Mouse (Mus musculus): Measurements from ENCODE around the gene Hist1h4m. TPM values are rescaled to one million over a fixed set of nuclear protein-coding genes. Genes with fewer than 3 reads are reported as not detected.
"Not testable (repeated sequence)": the region's sequence is repeated elsewhere in the genome, so short reads cannot be mapped to it uniquely, and the experiment has no call there.

Hist1h4m gene
- polyA plus RNA-seq, 1 experiment from 2014 or later: not detected

- no peaks in the 10 kb centered on the region for H3K36me3 ChIP-seq (replicated peaks; ENCODE audit: control insufficient read depth, insufficient read depth, low read depth, low read length)
- DNase-seq (ENCODE audit: low spot score) (no peak), ATAC-seq (replicated peaks; ENCODE audit: insufficient number of reproducible peaks, low FRiP score, low TSS enrichment, low read depth) (no peak)
- H3K4me2 ChIP-seq (ENCODE audit: low read depth, low read length): no peak overlapping the region
- 0 out of 2 replicates have a peak overlapping the region, but pooled peaks have one; percentile 31 for H3K27ac ChIP-seq (replicated peaks; ENCODE audit: low read depth, low read length)
- H3K4me3 ChIP-seq (ENCODE audit: low read depth, low read length): no peak overlapping the region
- H3K9ac ChIP-seq (replicated peaks; ENCODE audit: low read length): no peak overlapping the region
- no peaks in the 10 kb centered on the region for H3K27me3 ChIP-seq (ENCODE audit: control insufficient read depth, insufficient read depth, low read length)
- H3K9me3 ChIP-seq (replicated peaks; ENCODE audit: control insufficient read depth, low read length): no peaks in the 10 kb centered on the region
- H3K4me1 ChIP-seq (ENCODE audit: control insufficient read depth, insufficient read depth, low read length): no peaks in the 10 kb centered on the region
- 88% methylated on average over 10 of the region's 10 CpGs for WGBS
Measured at GRCm38 (mm10) chr13:21830344-21830743, 18.8 kb downstream of the Hist1h4m start.

- not testable (repeated sequence) for H3K4me3 ChIP-seq (ENCODE audit: low read depth, low read length); H3K36me3 ChIP-seq (replicated peaks; ENCODE audit: control insufficient read depth, insufficient read depth, low read depth, low read length); H3K27ac ChIP-seq (replicated peaks; ENCODE audit: low read depth, low read length); H3K4me2 ChIP-seq (ENCODE audit: low read depth, low read length); H3K9ac ChIP-seq (replicated peaks; ENCODE audit: low read length); H3K9me3 ChIP-seq (replicated peaks; ENCODE audit: control insufficient read depth, low read length); DNase-seq (ENCODE audit: low spot score); H3K27me3 ChIP-seq (ENCODE audit: control insufficient read depth, insufficient read depth, low read length); H3K4me1 ChIP-seq (ENCODE audit: control insufficient read depth, insufficient read depth, low read length)
- under 1% methylated on average over 20 of the region's 58 CpGs for WGBS
- ATAC-seq (replicated peaks; ENCODE audit: insufficient number of reproducible peaks, low FRiP score, low TSS enrichment, low read depth): peak; percentile 87
Measured at GRCm38 (mm10) chr13:21831418-21832394, 20.2 kb downstream of the Hist1h4m start, which contains the start of gene Hist1h4n. TSS of gene Hist1h4n (minus strand) at chr13:21832196.

- DNase-seq (ENCODE audit: low spot score); H3K4me1 ChIP-seq (ENCODE audit: control insufficient read depth, insufficient read depth, low read length); H3K9ac ChIP-seq (replicated peaks; ENCODE audit: low read length): not testable (repeated sequence)
Measured at GRCm38 (mm10) chr13:21833461-21833860, 21.9 kb downstream of the Hist1h4m start, which contains the start of the genes Hist1h2ap and Hist1h2br. TSS of gene Hist1h2ap (minus strand) at chr13:21833507. TSS of gene Hist1h2br (plus strand) at chr13:21833743.

DNA sequence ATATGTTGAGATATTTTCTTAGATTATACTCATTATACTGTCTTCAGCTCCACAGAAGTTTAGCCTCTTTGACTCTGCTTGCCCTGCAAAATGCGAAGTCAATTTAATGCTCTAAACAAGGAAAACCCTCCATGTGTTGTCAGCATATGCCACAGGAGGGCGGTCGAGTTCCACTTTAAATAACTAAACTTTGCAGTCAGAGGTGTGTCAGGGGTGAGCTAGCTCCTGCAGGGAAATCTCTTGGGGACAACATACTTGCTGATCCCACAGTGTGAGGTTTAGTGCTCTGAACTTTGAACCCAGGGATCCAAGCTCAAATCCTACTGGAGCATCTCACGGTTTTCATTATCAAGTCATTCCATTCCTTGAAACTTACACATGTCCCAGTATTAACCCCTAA, 29.0 kb downstream of the Hist1h4m start:
- WGBS: no CpG with 5 or more reads among the region's 4 CpGs
- H3K4me3 ChIP-seq (ENCODE audit: low read depth, low read length); H3K9ac ChIP-seq (replicated peaks; ENCODE audit: low read length); H3K4me2 ChIP-seq (ENCODE audit: low read depth, low read length); DNase-seq (ENCODE audit: low spot score); H3K27me3 ChIP-seq (ENCODE audit: control insufficient read depth, insufficient read depth, low read length); H3K9me3 ChIP-seq (replicated peaks; ENCODE audit: control insufficient read depth, low read length); H3K36me3 ChIP-seq (replicated peaks; ENCODE audit: control insufficient read depth, insufficient read depth, low read depth, low read length); H3K27ac ChIP-seq (replicated peaks; ENCODE audit: low read depth, low read length); H3K4me1 ChIP-seq (ENCODE audit: control insufficient read depth, insufficient read depth, low read length): not testable (repeated sequence)
- peak; percentile 77 for ATAC-seq (replicated peaks; ENCODE audit: insufficient number of reproducible peaks, low FRiP score, low TSS enrichment, low read depth)

More at GRCm38 (mm10) chr13:21833461-21833860, 21.9 kb downstream of the Hist1h4m start, which contains the start of the genes Hist1h2ap and Hist1h2br:
- H3K4me3 ChIP-seq (ENCODE audit: low read depth, low read length); H3K27me3 ChIP-seq (ENCODE audit: control insufficient read depth, insufficient read depth, low read length); H3K9me3 ChIP-seq (replicated peaks; ENCODE audit: control insufficient read depth, low read length); H3K27ac ChIP-seq (replicated peaks; ENCODE audit: low read depth, low read length); H3K36me3 ChIP-seq (replicated peaks; ENCODE audit: control insufficient read depth, insufficient read depth, low read depth, low read length); H3K4me2 ChIP-seq (ENCODE audit: low read depth, low read length): not testable (repeated sequence)
- no CpG with 5 or more reads among the region's 24 CpGs for WGBS
- ATAC-seq (replicated peaks; ENCODE audit: insufficient number of reproducible peaks, low FRiP score, low TSS enrichment, low read depth): peak; percentile 94

DNA sequence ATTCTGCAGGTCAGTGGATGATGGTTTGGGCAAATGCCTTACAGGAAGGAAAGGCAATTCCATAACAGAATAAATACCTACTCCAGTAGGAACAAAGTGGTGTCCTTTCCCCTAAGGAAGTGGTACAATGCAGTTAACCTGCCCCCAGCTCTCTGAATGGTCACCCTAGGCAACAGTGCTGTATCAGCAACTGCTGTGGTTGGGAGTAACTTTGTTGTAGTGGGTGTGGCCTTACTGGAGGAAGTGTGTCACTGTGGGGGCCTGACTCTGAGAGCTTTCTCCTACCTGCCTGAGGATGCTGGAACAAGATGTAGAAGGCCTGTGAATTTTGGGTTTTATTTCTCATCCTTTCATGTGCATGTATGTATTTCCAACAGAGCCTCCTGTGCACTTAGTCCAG, 34.8 kb downstream of the Hist1h4m start:
- not testable (repeated sequence) for DNase-seq (ENCODE audit: low spot score); ATAC-seq (replicated peaks; ENCODE audit: insufficient number of reproducible peaks, low FRiP score, low TSS enrichment, low read depth); H3K9ac ChIP-seq (replicated peaks; ENCODE audit: low read length); H3K9me3 ChIP-seq (replicated peaks; ENCODE audit: control insufficient read depth, low read length); H3K4me2 ChIP-seq (ENCODE audit: low read depth, low read length); H3K27ac ChIP-seq (replicated peaks; ENCODE audit: low read depth, low read length); H3K36me3 ChIP-seq (replicated peaks; ENCODE audit: control insufficient read depth, insufficient read depth, low read depth, low read length); H3K4me1 ChIP-seq (ENCODE audit: control insufficient read depth, insufficient read depth, low read length); H3K4me3 ChIP-seq (ENCODE audit: low read depth, low read length); H3K27me3 ChIP-seq (ENCODE audit: control insufficient read depth, insufficient read depth, low read length)

DNA sequence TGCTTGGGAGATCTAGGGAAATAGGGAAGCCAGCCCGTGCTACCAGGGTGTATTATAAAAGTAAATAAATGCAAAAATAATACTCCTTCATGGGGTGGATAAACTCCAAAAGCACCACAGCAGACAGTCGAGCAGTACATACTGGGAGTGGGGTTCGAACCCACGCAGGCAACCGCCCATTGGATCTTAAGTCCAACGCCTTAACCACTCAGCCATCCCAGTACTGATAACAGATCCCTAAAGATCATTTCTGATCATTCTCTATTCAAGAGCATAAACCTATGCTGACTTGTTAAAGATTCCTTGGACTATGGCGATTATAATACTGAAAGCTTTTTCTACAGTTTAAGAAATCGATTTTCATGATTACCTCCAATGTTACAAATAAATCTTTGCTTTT, 36.3 kb downstream of the Hist1h4m start:
- Histone ChIP-seq H3K4me3 (ENCODE audit: low read depth, low read length) (no peak overlapping the region), H3K4me2 (ENCODE audit: low read depth, low read length) (no peak overlapping the region)

DNA sequence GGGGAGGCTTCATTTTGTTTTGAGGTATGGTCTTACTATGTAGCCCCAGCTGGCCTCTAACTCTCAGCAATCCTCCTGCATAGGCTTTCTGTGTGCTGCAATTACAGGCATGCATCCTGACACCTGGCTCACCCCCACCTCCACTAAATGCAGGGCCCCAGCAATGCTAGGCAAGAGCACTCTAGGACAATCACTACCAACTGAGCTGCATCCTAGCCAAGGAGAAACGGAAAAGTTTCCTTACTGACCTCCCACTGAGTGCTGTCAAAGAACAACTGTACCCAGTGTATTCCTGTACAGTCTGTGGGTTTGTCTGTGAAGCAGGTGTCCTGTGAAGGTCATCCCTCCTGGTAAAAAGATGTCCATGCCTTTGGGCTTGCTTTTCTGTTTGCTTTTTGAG, 39.1 kb downstream of the Hist1h4m start:
- WGBS: 35% methylated on average over 1 of the region's 1 CpGs
- not testable (repeated sequence) for DNase-seq (ENCODE audit: low spot score); ATAC-seq (replicated peaks; ENCODE audit: insufficient number of reproducible peaks, low FRiP score, low TSS enrichment, low read depth)

More for the DNA sequence above, 36.3 kb downstream of the Hist1h4m start:
- DNase-seq (ENCODE audit: low spot score): peak; percentile 50
- H3K4me1 ChIP-seq (ENCODE audit: control insufficient read depth, insufficient read depth, low read length): no peaks in the 10 kb centered on the region
- no peaks in the 10 kb centered on the region for H3K27me3 ChIP-seq (ENCODE audit: control insufficient read depth, insufficient read depth, low read length)
- H3K27ac ChIP-seq (replicated peaks; ENCODE audit: low read depth, low read length): no peak overlapping the region
- H3K9me3 ChIP-seq (replicated peaks; ENCODE audit: control insufficient read depth, low read length): no peaks in the 10 kb centered on the region
- WGBS: 10% methylated on average over 8 of the region's 8 CpGs
- no peaks in the 10 kb centered on the region for H3K36me3 ChIP-seq (replicated peaks; ENCODE audit: control insufficient read depth, insufficient read depth, low read depth, low read length)
- ATAC-seq (replicated peaks; ENCODE audit: insufficient number of reproducible peaks, low FRiP score, low TSS enrichment, low read depth): no peak
- no peak overlapping the region for H3K9ac ChIP-seq (replicated peaks; ENCODE audit: low read length)

More for the DNA sequence above, 39.1 kb downstream of the Hist1h4m start:
- not testable (repeated sequence) for H3K27ac ChIP-seq (replicated peaks; ENCODE audit: low read depth, low read length); H3K4me2 ChIP-seq (ENCODE audit: low read depth, low read length); H3K9ac ChIP-seq (replicated peaks; ENCODE audit: low read length); H3K36me3 ChIP-seq (replicated peaks; ENCODE audit: control insufficient read depth, insufficient read depth, low read depth, low read length); H3K4me3 ChIP-seq (ENCODE audit: low read depth, low read length); H3K9me3 ChIP-seq (replicated peaks; ENCODE audit: control insufficient read depth, low read length); H3K27me3 ChIP-seq (ENCODE audit: control insufficient read depth, insufficient read depth, low read length); H3K4me1 ChIP-seq (ENCODE audit: control insufficient read depth, insufficient read depth, low read length)

All from embryonic facial prominence, embryonic 11.5 days (tissue).